Mouse (Mus musculus) G1E (cell line): ENCODE measurements around the gene Gm10486. TPM values are rescaled to one million over a fixed set of nuclear protein-coding genes. Genes with fewer than 3 reads are reported as not detected.
"Not testable (repeated sequence)": the region's sequence is repeated elsewhere in the genome, so short reads cannot be mapped to it uniquely, and the experiment has no call there.

Source experiments
- ATAC-seq: 2 replicates; pipeline ENCODE4 v1.8.0; 2016; ENCODE audit warnings: mild to moderate bottlenecking; ENCODE audit not compliant: insufficient number of reproducible peaks, poor library complexity, low FRiP score, severe bottlenecking; ENCODE audit errors: extremely low read depth
- DNase-seq: peaks from one replicate; pipeline ENCODE4 v3.0.0; 2012; ENCODE audit warnings: low spot score
- H3K27me3 ChIP-seq: 2 replicates; pipeline ENCODE4 v1.6.1; 2012; ENCODE audit warnings: mild to moderate bottlenecking, low read length, inconsistent platforms; ENCODE audit not compliant: insufficient read depth
- H3K36me3 ChIP-seq: replicated peaks from 2 replicates; pipeline ENCODE3; 2012; ENCODE audit warnings: mild to moderate bottlenecking, inconsistent platforms
- H3K4me1 ChIP-seq: 2 replicates; pipeline ENCODE4 v1.6.1; 2012; ENCODE audit warnings: low read depth, low read length, inconsistent platforms, mixed read lengths; ENCODE audit not compliant: insufficient read depth
- H3K4me3 ChIP-seq: 2 replicates; pipeline ENCODE4 v1.5.1; 2012; ENCODE audit warnings: low read depth, mild to moderate bottlenecking, inconsistent platforms, low read length, moderate library complexity, mixed read lengths
- H3K9me3 ChIP-seq: replicated peaks from 2 replicates; pipeline ENCODE4 v1.6.1; 2012; ENCODE audit warnings: inconsistent platforms
- polyA plus RNA-seq: library from polyadenylated mRNA; stranded (reverse); fragments of >175 nt; gene quantifications from 2 replicates; pipeline ENCODE4 v1.2.3, GENCODE M21; 2012
- total RNA-seq, 2 experiments: library from RNA; stranded (forward) in 1 of 2; stranded (reverse) in 1 of 2; fragments of 200-1000 nt in 1 of 2; fragments of >200 nt in 1 of 2; fragmentation: Nextera tagmentation in 1 of 2; gene quantifications; 2 replicates each; pipeline ENCODE4 v1.2.3; 2014 to 2017

Gene Gm10486
- not detected in 2 replicates for total RNA-seq (2014; fragmentation: Nextera tagmentation)
- total RNA-seq (2017), result not detected in 2 replicates
- polyA plus RNA-seq, result not detected in 2 replicates

- not testable (repeated sequence) for H3K9me3 ChIP-seq, H3K36me3 ChIP-seq, ATAC-seq, H3K4me3 ChIP-seq, H3K4me1 ChIP-seq, DNase-seq, H3K27me3 ChIP-seq
Measured at GRCm38 (mm10) chrX:35067084-35067483, at the start of gene Gm10486. Gene Gm10486, plus strand, starts transcription at chrX:35067384.
